Mouse (Mus musculus) embryonic facial prominence, embryonic 14.5 days (tissue): ENCODE results near the gene Wdtc1. TPM values are rescaled to one million over a fixed set of nuclear protein-coding genes. Genes with fewer than 3 reads are reported as not detected.
A peak's percentile ranks its signal among the peaks of the same experiment; 100 is the strongest.

Source experiments
- ATAC-seq: fragments of 200-750 bp; cut with Nextera tagmentation; 2 replicates; pipeline ENCODE4 v1.8.0; 2017; ENCODE audit warnings: low read depth, moderate number of reproducible peaks, moderate TSS enrichment
- DNase-seq: peaks from one replicate; pipeline ENCODE4 v3.0.0-alpha.2; 2015; ENCODE audit warnings: low spot score
- H3K27ac ChIP-seq: fragments of 300-500 bp; sonication (generic); replicated peaks from 2 replicates; pipeline ENCODE4 v1.5.1; 2014; ENCODE audit warnings: low read depth, mild to moderate bottlenecking, low read length, moderate library complexity
- H3K27me3 ChIP-seq: fragments of 300-500 bp; sonication (generic); replicated peaks from 2 replicates; pipeline ENCODE4 v1.6.1; 2014; ENCODE audit warnings: low read length; ENCODE audit not compliant: control insufficient read depth, insufficient read depth
- H3K36me3 ChIP-seq: fragments of 300-500 bp; sonication (generic); 2 replicates; pipeline ENCODE4 v1.6.1; 2014; ENCODE audit warnings: low read length, mixed read lengths; ENCODE audit not compliant: control insufficient read depth, insufficient read depth
- H3K4me1 ChIP-seq: fragments of 300-500 bp; sonication (generic); 2 replicates; pipeline ENCODE4 v1.6.1; 2014; ENCODE audit warnings: antibody characterized with exemption, low read length; ENCODE audit not compliant: control insufficient read depth, insufficient read depth
- H3K4me2 ChIP-seq: fragments of 300-500 bp; sonication (generic); 2 replicates; pipeline ENCODE4 v1.6.1; 2014; ENCODE audit warnings: low read depth, mild to moderate bottlenecking, low read length, moderate library complexity, mixed read lengths
- H3K4me3 ChIP-seq: fragments of 300-500 bp; sonication (generic); 2 replicates; pipeline ENCODE4 v1.5.1; 2014; ENCODE audit warnings: low read depth, mild to moderate bottlenecking, low read length
- H3K9ac ChIP-seq: fragments of 300-500 bp; sonication (generic); 2 replicates; pipeline ENCODE4 v1.6.1; 2014; ENCODE audit warnings: low read depth, mild to moderate bottlenecking, low read length, moderate library complexity, mixed read lengths
- H3K9me3 ChIP-seq: fragments of 300-500 bp; sonication (generic); 2 replicates; pipeline ENCODE4 v1.6.1; 2016; ENCODE audit warnings: low read length; ENCODE audit not compliant: control insufficient read depth
- WGBS: fragments of 180-500 bp; shearing (Covaris S2); extraction: QIAGEN DNeasy Blood & Tissue Kit; methylation state at CpG from one replicate; pipeline ENCODE4 v1.1.7; 2014; 5-methylcytosine and 5-hydroxymethylcytosine counted together
- polyA plus RNA-seq: library from polyadenylated mRNA; unstranded; fragments of >200 nt; fragmentation: Nextera tagmentation; extraction: Ambion mirVana; gene quantifications from 2 replicates; pipeline ENCODE4 v1.2.1, GENCODE M21; 2014

Wdtc1 gene
- polyA plus RNA-seq, 1 experiment from 2014 or later, result 17.4 TPM

- H3K4me3 ChIP-seq, result no peak overlapping the region
- 90% methylated on average over 3 of the region's 3 CpGs for WGBS
- H3K36me3 ChIP-seq, result peaks cover 35% of the 10 kb centered on the region; the same call in 1 of the 2 replicates
- no peak overlapping the region for H3K9ac ChIP-seq
- DNase-seq, result no peak
- H3K27ac ChIP-seq, result no peak overlapping the region
- no peaks in the 10 kb centered on the region for H3K9me3 ChIP-seq
- H3K27me3 ChIP-seq, result no peaks in the 10 kb centered on the region
- ATAC-seq, result no peak
- H3K4me2 ChIP-seq, result no peak overlapping the region
- H3K4me1 ChIP-seq, result no peaks in the 10 kb centered on the region
Measured at GRCm38 (mm10) chr4:133319667-133320066, 33.6 kb downstream of the Wdtc1 start.

- no peak overlapping the region for H3K27ac ChIP-seq
- ATAC-seq (no peak), DNase-seq (no peak)
- no peak overlapping the region for H3K9ac ChIP-seq
- peaks cover 27% of the 10 kb centered on the region for H3K36me3 ChIP-seq
- H3K9me3 ChIP-seq, result no peaks in the 10 kb centered on the region
- WGBS, result 78% methylated on average over 5 of the region's 5 CpGs
- H3K4me3 ChIP-seq, result no peak overlapping the region
- H3K4me2 ChIP-seq, result no peak overlapping the region
- H3K4me1 ChIP-seq, result no peaks in the 10 kb centered on the region
- H3K27me3 ChIP-seq, result no peaks in the 10 kb centered on the region
Measured at GRCm38 (mm10) chr4:133315991-133316390, 37.3 kb downstream of the Wdtc1 start.

GRCm38 (mm10) chr4:133314896-133315295, 38.4 kb downstream of the Wdtc1 start:
- WGBS, result 75% methylated on average over 8 of the region's 8 CpGs
- no peak overlapping the region for H3K4me3 ChIP-seq
- no peak for DNase-seq
- H3K9me3 ChIP-seq, result no peaks in the 10 kb centered on the region
- H3K36me3 ChIP-seq, result peaks cover 22% of the 10 kb centered on the region
- no peak for ATAC-seq
- H3K27ac ChIP-seq, result no peak overlapping the region
- H3K4me2 ChIP-seq, result no peak overlapping the region
- H3K4me1 ChIP-seq, result no peaks in the 10 kb centered on the region
- H3K9ac ChIP-seq, result no peak overlapping the region
- H3K27me3 ChIP-seq, result no peaks in the 10 kb centered on the region

- Histone ChIP-seq H3K9me3 (no peaks in the 10 kb centered on the region), H3K27me3 (no peaks in the 10 kb centered on the region), H3K36me3 (peaks cover 21% of the 10 kb centered on the region; the same call in 1 of the 2 replicates), H3K4me2 (no peak overlapping the region), H3K4me1 (no peaks in the 10 kb centered on the region), H3K4me3 (no peak overlapping the region), H3K9ac (no peak overlapping the region), H3K27ac (no peak overlapping the region)
- WGBS, result 0% methylated on average over 3 of the region's 3 CpGs
- DNase-seq (peak; percentile 84), ATAC-seq (no peak; the same call in 1 of the 2 replicates)
Measured at GRCm38 (mm10) chr4:133309948-133310347, 43.3 kb downstream of the Wdtc1 start.

- Histone ChIP-seq H3K4me3 (no peak overlapping the region), H3K36me3 (peaks cover 32% of the 10 kb centered on the region), H3K4me2 (no peak overlapping the region), H3K27ac (no peak overlapping the region), H3K4me1 (no peaks in the 10 kb centered on the region), H3K27me3 (no peaks in the 10 kb centered on the region), H3K9ac (no peak overlapping the region), H3K9me3 (no peaks in the 10 kb centered on the region)
- 32% methylated on average over 3 of the region's 3 CpGs for WGBS
- no peak for ATAC-seq
- DNase-seq, result no peak
Measured at GRCm38 (mm10) chr4:133307331-133307730, 46.0 kb downstream of the Wdtc1 start.

GRCm38 (mm10) chr4:133305825-133306224, 47.5 kb downstream of the Wdtc1 start:
- ATAC-seq (no peak), DNase-seq (no peak)
- H3K4me2 ChIP-seq, result no peak overlapping the region
- H3K36me3 ChIP-seq, result peaks cover 40% of the 10 kb centered on the region
- no peaks in the 10 kb centered on the region for H3K4me1 ChIP-seq
- H3K9ac ChIP-seq, result no peak overlapping the region
- H3K27ac ChIP-seq, result no peak overlapping the region
- no peak overlapping the region for H3K4me3 ChIP-seq
- no peaks in the 10 kb centered on the region for H3K9me3 ChIP-seq
- no peaks in the 10 kb centered on the region for H3K27me3 ChIP-seq
- WGBS, result 88% methylated on average over 7 of the region's 7 CpGs

GRCm38 (mm10) chr4:133304770-133305169, 48.5 kb downstream of the Wdtc1 start:
- H3K4me2 ChIP-seq, result no peak overlapping the region
- H3K4me3 ChIP-seq, result no peak overlapping the region
- H3K27ac ChIP-seq, result no peak overlapping the region
- no peaks in the 10 kb centered on the region for H3K9me3 ChIP-seq
- no peak overlapping the region for H3K9ac ChIP-seq
- no peaks in the 10 kb centered on the region for H3K27me3 ChIP-seq
- H3K4me1 ChIP-seq, result no peaks in the 10 kb centered on the region
- ATAC-seq (no peak), DNase-seq (no peak)
- H3K36me3 ChIP-seq, result peaks cover 50% of the 10 kb centered on the region
- 90% methylated on average over 7 of the region's 7 CpGs for WGBS

GRCm38 (mm10) chr4:133302668-133303067, 50.6 kb downstream of the Wdtc1 start:
- H3K9ac ChIP-seq, result no peak overlapping the region
- no peaks in the 10 kb centered on the region for H3K27me3 ChIP-seq
- no peak overlapping the region for H3K27ac ChIP-seq
- DNase-seq (no peak), ATAC-seq (no peak)
- 84% methylated on average over 5 of the region's 5 CpGs for WGBS
- no peaks in the 10 kb centered on the region for H3K9me3 ChIP-seq
- H3K4me2 ChIP-seq, result no peak overlapping the region
- peaks cover 45% of the 10 kb centered on the region for H3K36me3 ChIP-seq
- no peaks in the 10 kb centered on the region for H3K4me1 ChIP-seq
- no peak overlapping the region for H3K4me3 ChIP-seq

- ATAC-seq, result no peak
- 28% methylated on average over 4 of the region's 4 CpGs for WGBS
- H3K36me3 ChIP-seq, result peaks cover 45% of the 10 kb centered on the region
Measured at GRCm38 (mm10) chr4:133301802-133302201, 51.5 kb downstream of the Wdtc1 start.

More at GRCm38 (mm10) chr4:133301802-133302201, 51.5 kb downstream of the Wdtc1 start:
- no peaks in the 10 kb centered on the region for H3K9me3 ChIP-seq
- H3K4me2 ChIP-seq, result no peak overlapping the region
- no peaks in the 10 kb centered on the region for H3K27me3 ChIP-seq
- H3K4me3 ChIP-seq, result no peak overlapping the region
- H3K9ac ChIP-seq, result no peak overlapping the region
- H3K4me1 ChIP-seq, result no peaks in the 10 kb centered on the region
- no peak overlapping the region for H3K27ac ChIP-seq
- peak; percentile 48 for DNase-seq
